Mouse (Mus musculus) cerebellum, adult 11 months (tissue): ENCODE results near the gene Mettl23.

Experiments
- DNase-seq: peaks from one replicate; pipeline ENCODE4 v3.0.0; 2022

The Mettl23 gene

DNA sequence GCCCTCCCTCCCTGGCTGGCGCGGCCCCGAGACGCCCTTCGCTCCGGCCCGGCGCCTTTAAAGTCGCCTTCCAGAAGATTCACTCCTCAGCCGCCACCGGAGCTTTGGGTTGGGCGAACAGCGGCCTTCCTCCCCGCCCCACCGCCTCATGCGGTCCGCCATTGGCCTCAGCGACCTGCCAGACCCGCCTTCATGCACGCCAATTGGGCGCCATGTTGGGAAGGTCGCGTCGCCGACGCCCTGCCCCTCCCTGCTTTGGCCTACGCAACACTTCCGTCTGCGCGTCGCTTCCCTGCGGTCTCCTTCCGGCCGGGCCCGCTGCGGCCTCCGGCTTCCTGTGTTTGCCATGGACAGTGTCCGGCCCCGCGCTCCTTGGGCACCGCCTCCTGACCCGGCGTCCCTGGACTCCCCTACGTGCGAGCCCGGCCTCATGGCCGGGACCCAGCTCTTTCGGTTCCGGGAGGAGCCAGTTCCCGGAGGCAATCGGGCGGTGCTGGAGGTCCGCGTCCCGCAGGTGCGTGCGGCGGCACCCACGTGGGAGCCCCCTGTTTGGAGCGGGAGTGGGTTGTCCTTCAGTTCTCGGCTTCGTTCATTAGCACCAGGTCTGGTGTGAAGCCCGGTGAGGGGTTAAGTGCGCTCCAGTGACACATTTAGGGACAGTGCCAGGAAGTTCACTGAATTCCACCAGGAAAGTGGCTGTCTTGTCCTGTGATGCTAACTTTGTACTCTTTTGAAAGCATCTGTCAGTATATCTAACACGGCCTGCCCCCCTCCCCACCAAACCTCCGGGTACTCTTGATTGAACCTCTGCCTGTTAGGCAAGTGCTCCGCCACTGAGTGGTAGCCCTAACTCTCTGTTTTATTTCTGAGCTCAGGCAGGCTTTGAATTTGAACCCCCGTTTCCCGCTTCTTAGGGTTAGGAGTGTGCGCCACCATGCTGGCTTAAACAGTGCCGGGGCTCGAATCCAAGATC lies at the start of gene Mettl23, which contains the start of gene Jmjd6:
Mettl23 (plus strand) TSS at position 18 of the 973 bp plus-strand sequence.
Jmjd6 (minus strand) TSS at position 189 of the 973 bp plus-strand sequence.
- peak; percentile 98 for DNase-seq

DNA sequence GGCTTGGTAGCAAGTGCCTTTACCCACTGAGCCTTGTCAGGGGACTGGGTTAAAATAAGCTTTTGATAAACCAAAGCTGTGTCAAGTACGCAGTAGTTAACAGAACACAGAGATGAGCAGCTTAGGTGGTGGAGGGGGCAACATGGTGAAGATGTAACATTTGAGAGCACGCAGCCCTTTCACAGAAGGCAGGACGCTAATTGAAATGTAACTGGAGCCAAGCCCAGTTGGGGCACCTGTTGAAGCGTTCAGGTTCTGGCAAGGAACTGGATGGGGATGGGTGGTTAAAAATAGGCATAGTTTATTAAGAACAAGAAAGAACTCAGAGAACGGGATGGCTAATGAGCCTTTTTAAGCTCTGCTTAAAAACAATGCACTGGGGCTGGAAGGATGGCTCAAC lies 43.7 kb upstream of the Mettl23 start:
- DNase-seq = no peak

DNA sequence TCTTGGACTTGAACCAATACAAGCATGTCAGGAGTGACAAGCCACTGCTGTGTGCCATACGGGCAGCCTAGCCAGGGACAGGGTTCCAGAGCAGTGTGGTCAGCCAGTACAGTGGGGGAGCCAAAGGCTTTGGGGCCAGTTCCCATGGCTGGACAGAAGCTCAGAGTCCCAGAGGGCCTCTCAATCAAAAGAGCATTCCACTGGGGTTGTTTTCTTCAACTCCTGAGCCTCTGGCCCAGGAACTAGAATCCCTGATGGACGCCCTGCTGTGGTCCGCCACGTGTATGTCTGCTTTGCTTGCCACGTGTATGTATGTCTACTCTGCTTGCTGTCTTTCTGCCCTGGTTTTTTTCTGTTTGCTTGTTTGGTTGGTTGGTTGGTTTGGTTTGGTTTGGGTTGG lies 42.0 kb upstream of the Mettl23 start:
- no peak for DNase-seq

DNA sequence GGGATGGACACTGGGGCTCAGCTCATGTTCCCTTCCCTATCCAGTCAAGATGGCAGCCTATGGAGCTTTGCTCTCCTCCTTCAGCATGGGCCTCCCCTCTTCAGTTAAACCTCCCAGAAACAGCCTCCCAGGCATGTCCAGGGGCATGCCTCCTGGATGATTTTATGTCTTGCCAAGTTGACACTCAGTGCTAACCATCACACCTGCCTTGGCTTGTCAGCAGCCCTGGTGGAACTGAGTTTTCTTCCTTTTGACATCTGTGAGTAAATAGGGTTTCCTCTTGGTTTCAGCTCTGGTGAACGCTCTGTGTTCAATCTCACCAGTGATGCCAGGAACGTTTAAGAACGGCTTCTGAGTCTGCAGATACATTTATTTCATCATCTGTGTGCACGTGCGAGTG lies 40.4 kb upstream of the Mettl23 start:
- no peak for DNase-seq

DNA sequence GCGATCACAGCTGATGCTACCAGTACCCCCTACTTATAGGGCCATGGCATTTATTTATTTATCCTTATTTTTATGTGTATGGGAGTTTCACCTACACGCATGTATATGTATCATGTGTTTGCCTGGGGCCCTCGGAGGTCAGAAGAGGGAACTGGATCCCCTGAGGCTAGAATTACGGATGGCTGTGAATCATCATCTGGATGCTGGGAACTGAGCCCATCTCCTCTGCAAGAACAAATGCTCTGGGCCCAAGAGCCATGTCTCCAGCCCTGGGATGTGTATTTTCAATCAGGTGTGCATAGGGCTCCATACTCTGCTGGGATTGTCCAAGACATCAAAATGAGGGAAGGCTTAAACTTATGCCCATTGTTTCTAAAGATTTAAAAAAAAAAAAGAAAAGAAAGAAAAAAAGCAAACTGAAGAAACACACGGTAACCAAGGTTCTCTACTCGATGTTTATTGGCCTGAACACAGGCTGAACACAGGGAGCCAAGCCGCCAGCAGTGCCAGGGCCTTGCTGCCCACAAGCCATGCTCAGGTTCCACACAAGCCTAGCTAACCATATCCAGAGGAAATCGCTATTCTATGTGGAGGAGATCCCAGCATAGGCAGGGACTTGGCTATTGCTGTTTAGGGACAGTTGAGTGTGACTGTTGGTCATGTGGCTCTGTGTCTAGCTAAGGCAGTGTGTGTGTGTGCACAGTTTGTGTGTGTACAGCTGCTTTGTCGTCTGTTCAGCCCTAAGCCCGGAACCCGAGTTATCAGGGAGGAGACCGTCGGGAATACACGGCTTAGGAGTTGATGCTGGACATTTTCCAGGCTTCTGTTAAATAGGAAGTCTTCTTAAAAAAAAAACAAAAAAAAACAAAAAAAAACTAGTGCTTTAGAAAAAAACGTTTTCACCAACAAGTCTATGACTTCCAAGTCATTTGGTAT lies 36.7 kb upstream of the Mettl23 start:
- DNase-seq = no peak

DNA sequence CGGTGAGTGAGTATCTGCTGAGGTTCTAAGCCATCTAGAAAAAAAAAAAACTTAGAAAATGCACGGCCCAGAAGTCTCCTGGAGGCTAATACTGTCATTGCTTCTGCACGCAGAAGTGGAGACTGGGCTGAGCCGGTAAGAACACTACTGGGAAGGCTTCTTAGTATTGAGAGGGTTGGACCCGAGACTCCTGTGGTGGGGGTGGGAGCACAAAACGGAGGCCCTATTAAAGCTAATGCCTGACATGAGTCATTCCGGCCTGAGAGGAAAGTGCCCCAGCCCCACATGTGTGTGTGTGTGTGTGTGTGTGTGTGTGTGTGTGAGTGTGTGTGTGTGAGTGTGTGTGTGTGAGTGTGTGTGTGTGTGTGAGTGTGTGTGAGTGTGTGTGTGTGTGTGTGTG lies 36.0 kb upstream of the Mettl23 start:
- no peak for DNase-seq

DNA sequence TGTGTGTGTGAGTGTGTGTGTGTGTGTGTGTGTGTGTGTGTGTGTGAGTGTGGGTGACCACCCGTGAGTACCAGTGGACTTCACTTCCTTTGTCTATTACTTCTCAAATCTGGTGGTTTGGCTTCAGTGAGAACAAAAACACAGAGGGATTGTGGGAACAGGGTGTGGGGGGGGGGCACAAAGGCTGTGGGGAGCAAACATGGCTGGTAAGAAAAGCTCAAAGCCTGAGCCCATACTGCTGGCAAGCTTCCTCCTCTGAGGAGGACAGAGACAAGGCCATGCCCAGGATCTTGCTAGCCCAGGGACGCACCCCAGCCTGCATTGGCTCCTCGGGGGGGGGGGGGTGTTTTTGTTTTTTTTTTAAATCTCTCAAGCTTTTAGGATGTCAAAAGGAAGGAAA lies 35.6 kb upstream of the Mettl23 start:
- no peak for DNase-seq

DNA sequence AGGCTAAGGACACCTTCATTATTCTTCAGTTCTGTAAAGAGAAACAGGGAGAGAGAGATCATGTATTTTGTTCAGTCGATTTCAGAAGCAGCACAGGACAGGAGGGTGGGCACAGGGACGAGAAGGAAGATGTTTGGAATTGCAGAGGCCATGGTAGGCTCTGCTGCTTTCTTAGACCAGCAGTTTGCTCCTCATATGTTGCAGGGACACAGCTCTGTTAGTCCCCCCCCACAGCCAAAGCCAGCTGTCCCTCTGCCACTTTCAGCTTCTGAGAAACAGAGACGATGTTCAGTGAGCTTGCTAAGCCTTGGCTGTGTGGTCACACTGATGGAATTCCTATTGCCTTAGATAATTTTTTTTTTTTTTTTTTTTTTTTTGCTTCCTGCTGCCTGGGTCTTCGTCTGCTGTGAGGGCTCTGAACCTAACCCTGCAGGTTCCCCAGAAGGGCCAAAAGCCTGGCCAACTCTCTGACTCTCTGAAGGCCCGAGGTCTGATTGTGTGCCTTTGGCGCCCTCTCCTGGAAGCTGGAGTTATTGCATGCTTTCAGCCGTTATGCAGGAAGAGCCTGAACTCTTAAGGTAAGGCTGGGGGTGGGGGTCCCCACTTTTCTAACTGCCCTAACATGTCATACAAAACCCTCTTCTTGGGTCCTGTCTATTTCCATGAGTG lies 35.0 kb upstream of the Mettl23 start:
- peak; percentile 84 for DNase-seq

DNA sequence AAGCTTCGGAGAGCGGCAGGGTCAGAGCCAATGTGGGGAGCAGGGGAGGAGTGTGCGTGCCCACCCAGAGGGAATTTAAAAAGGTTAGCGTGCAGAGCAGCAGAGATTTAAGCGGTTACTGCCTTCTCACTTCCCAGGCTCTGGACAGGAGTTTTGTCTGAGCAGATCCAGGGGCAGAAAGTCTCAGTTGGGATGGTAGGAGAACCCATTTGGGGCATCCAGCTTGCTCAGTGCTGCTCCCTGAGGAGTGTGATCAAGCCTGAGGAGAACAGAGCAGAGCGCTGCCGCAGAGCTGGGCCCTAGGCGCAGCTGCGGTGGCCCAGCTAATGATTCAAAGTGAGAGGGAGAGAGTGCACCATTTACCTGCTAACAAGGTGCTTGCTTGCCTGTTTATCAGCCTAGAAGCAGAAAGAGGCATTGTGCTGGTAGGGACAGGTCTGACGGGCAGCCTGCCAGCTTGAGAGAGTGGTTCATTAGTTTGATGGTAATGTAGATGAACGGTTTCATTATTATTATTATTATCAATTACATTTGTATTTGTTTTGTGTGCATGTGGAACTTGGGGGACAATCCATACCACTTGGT lies 34.2 kb upstream of the Mettl23 start:
- DNase-seq = no peak

DNA sequence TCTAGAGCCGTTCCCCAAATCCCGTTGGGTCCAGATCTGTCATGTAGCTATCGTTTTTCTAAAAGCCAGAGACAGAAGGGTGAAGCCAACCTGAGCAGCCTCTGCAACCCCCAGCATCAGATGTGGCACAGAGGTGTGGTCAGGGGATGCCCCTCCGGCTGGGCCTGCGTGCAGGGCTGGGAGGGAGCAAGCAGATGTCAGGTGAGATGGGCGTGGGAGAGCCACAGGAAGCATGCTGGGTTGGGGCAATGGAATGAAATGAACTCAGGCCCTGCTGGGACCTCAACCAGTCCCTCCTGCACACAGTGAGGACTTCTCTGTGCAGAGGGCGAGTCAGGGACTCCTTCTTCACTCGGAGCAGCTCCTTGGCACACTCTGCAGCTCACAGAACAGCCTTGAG lies 33.6 kb upstream of the Mettl23 start:
- DNase-seq = no peak

DNA sequence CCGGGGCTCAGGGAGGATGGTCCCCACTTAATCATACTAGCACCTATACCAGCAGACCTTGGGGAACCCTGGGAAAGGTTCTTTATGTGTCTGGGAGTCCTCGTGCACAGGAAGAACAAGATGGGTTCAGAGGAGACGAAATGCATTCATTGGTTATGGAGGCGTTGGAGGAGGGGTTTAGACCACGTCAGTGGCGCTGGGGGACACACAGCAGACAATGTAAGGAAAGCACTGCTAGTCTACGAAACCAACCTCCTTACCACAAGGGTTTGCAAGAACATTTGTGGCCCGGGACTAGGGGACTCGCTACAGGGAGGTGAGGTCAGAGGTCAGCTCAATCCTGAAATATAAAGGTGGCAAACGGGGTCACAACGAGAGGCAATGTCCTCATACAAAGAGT lies 32.5 kb upstream of the Mettl23 start:
- DNase-seq = no peak

DNA sequence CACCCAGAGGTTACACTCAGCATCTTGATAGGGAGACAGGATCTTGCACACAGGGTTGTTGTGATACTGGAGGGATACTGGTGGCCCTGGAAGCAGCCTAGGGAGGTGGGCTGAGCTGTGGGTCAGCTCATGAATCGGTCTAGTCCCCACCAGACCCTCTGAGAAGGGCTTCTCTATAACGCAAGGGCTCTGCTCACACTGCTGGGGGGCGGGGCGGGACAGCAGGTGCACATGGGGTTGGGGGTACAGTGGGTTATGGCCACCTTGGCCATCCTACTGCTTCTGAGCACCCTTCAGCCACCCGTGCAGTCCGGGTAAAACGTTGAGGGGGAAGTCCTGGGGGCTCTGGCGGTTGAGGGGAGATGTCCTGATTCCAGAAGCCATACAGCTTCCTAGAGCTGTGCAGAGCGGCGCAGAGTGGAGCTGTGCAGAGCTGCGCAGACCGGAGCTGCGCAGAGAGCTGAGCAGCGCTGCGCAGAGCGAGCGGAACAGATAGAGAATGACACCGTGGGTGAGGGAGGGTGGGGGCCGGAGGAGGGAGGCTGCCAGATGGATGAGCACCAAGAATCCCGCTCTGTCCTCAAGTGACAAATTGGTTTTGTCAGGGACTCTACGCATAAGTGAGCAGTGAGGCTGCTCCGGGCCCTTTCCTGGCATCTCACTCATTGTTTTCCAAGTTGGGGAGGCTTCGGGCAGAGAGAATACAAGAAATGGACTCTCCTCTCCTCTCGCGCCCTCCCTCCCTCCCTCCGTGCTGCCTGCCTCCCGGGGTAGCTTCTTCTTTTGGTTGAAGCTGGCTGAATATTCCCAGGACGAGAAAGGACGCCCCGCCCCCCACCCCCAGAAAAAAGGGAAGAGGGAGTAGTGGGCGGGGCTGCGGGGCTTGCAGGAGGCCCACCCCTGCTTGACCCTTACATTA lies 31.8 kb upstream of the Mettl23 start:
- DNase-seq = peak; percentile 74

DNA sequence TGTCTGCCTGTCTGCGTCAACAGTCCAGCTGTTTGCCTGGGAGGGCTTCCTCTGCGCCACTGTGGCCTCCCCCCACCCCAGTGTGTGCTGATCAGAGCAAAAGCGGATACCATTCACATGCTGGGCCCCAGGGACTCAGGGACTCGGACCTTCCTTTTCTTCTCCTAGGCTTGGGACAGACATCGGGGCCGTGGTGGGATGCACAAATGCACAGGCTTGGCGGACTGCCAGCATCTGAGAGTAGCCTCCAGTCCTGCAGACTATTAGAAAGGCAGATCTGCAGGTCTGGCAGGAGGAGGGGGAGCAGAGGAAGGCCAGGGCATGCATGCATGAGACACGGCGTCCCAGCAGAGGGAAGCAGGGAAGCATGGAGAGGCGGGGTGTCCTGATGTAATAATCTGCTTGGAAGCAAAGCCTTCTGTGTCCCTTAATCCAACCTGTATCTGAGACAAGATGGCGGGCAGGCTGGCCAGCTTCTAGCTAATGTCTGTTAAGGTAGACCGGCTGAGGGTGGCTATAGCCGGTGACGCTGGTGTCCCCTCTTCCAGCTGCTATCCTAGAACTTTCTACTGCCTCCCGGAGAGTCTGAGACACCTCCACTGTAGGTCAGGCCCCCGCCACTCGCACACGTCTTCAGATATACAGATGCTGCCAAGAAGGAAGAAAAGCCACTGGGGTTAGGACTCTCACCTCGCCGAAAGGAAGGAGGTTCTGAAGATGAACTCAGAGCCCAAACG lies 30.1 kb upstream of the Mettl23 start:
- DNase-seq = no peak

DNA sequence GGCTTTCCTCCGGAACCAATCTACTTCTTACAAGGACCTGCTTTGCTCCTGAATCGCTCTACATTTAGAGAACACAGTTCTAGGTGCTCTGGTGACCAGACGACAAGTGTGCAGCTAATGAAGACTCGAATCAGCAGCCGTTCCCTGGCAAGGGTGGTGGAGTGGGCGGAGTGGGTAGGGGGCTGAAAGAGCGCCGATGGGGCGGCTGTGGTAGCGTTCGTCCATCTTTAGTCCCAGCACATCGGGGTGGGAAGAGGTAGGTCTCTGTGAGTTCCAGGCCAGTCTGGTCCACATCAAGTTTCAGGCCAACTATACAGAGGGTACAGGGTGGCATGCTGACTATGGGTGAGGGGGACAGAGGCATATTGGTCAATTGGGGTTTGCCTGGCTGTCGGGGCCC lies 29.5 kb upstream of the Mettl23 start:
- no peak for DNase-seq

DNA sequence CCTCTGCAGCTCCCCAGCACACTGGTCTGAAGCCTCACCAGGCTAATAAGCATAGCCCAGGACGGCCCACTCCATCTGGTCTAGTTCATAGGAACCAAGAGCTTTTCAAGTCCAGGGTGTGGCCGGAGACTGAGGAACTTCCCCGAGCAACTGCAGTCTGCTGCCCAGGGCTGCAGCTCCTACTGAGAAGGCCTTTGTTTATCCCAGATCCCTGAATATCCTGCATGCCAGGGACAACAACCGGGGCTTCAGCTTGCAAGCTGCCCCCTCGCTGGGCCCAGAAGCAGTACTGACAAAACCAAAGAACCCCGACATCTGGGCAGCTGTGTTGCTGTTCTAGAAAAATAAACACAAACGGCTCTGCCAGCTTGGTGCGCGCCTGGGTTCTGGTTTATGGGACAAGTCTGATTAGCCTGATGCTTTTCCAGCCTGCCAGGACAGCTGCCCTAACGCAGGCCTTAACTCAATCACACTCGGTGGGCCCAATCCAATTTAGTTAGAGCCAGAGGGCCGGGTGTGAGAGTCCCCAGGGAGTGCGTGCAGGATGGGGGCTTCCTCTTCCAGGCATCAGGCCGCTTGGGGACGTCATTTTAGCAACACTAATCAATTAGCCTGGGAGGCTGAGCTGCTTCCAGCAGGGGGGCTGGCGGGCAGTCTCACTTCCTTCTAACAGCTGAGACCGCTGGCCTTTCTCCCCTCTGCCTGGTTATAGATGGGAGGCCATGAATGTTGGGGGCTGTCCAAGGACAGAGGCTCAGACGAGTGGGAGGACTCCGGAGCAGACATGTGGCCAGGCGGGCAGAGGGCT lies 28.8 kb upstream of the Mettl23 start:
- no peak for DNase-seq

DNA sequence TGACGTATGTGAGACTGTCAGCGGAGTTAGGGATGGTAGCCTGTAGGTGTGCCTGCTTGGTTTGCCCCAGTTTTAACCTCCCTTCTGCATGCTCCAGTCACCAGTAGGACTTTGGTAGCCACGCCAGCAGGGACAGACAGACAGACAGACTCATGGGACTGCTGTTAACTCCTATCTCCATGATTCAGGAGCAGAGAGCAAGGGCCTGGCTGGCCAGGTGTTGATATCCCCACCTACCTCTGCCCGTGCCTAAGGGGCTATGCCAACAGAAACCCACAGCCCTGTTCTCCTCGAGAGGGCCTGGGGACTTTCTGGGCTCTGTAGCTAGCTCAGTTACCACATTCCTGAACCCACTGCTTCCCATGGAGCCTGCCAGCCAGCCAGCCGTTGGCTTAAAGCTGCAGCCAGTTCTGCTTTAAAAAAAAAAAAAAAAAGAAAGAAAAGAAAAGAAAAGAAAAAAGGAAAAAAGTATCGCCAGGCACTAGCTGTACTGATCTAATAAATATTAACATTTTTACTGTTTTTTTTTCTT lies 28.1 kb upstream of the Mettl23 start:
- no peak for DNase-seq

DNA sequence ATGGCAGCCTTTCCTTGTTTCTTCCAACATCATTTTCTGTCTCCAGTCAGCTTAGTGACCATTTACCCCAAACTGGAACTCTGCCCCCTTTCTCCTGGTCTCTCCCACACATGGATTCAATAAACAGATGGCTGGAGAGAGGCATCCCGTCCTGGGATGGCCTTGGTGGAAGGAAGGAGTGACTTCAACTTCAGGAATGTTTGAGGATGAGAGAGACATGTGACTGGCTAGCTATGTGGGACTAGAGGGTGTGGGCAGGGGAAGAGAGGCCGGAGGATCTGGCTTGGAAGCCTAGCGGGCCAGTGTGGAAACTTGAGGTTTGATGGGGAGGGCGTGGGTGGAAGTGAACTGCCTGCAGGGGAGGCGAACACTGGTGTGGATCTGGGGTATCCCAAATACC lies 26.3 kb upstream of the Mettl23 start:
- DNase-seq = no peak

DNA sequence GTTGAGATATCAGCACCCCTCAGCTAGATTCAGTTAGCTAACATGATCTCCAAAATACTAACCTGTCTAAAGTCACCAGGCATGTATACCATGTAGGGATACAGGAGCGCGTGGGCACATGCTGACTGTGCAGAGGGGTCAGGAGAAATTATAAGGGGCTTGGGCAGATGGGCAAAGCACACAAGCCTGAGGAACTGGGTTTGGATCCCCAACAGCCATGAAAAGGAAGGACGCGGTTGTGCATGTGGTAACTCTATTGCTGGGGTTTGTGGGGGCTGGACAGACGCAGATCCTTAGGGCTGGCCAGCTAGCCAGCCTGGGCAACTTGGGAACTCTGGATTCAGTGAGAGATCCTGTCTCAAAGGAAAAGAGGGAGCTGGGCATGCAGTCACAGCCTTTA lies 25.5 kb upstream of the Mettl23 start:
- DNase-seq = no peak

DNA sequence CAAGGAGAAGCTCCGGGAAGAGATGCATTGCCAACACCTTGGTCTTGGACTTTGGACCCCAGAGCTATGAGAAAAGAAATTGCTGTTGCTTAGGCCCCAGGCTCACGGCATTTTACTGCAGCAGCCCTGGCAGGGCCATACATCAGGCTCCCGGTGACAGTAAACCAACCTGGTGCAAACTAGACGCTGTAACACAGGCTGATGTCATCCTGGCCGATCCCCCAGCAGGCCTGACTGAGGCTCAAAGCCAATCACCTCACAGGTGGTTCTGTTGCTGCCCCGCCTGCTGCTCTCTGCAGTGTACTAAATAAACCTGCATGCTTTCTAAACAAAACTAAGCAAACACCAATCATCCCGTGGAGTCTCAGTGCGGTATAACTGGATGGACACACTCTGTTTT lies 24.4 kb upstream of the Mettl23 start:
- DNase-seq = no peak
